Mouse (Mus musculus): ENCODE measurements around the gene Pfpl. TPM values are rescaled to one million over a fixed set of nuclear protein-coding genes. Genes with fewer than 3 reads are reported as not detected.

Gene Pfpl
- total RNA-seq (2017) = not detected in 2 replicates

- no peak for ATAC-seq (replicated peaks in 1 of 2; ENCODE audit: insufficient read depth in 1 of 2, low FRiP score in 2 of 2, low TSS enrichment in 1 of 2, low read depth in 1 of 2, poor library complexity in 2 of 2, severe bottlenecking in 2 of 2)
Observed at GRCm38 (mm10) chr19:12427605-12428004, at the start of gene Pfpl. Pfpl (plus strand) TSS chr19:12427905.

GRCm38 (mm10) chr19:12386979-12387378 lies 40.7 kb upstream of the Pfpl start, which contains the start of gene Olfr1440:
Olfr1440 (plus strand) TSS chr19:12387279.
- ATAC-seq (replicated peaks in 1 of 2; ENCODE audit: insufficient read depth in 1 of 2, low FRiP score in 2 of 2, low TSS enrichment in 1 of 2, low read depth in 1 of 2, poor library complexity in 2 of 2, severe bottlenecking in 2 of 2) = no peak

- no peak for ATAC-seq (replicated peaks in 1 of 2; ENCODE audit: insufficient read depth in 1 of 2, low FRiP score in 2 of 2, low TSS enrichment in 1 of 2, low read depth in 1 of 2, poor library complexity in 2 of 2, severe bottlenecking in 2 of 2)
Observed at GRCm38 (mm10) chr19:12413737-12414136, 14.0 kb upstream of the Pfpl start.

DNA sequence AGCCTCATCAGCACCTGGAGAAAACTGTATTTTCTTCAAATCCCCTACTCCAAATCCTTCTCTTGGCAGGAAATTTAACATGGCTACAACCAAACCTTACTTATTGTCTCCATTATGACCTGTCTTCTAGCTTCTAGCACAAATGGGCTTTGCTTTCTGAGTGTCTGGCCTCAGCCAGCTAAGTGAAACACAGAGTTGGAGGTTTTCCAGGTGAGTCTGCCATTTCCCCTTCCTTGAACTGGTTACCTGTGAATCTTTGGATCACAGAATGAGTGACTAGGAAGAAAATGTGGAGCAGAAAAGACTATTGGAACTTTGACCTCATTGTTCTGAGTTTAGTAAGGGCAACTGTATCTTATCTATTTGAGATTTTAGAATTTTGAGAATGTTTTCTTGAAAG lies 10.3 kb upstream of the Pfpl start, which contains the start of gene Olfr1441:
Gene Olfr1441, plus strand, starts transcription at position 73 of the 400 bp plus-strand sequence.
- ATAC-seq (replicated peaks in 1 of 2; ENCODE audit: insufficient read depth in 1 of 2, low FRiP score in 2 of 2, low TSS enrichment in 1 of 2, low read depth in 1 of 2, poor library complexity in 2 of 2, severe bottlenecking in 2 of 2) = no peak

- ATAC-seq (replicated peaks in 1 of 2; ENCODE audit: insufficient read depth in 1 of 2, low FRiP score in 2 of 2, low TSS enrichment in 1 of 2, low read depth in 1 of 2, poor library complexity in 2 of 2, severe bottlenecking in 2 of 2) = no peak
Observed at GRCm38 (mm10) chr19:12418312-12418711, 9.4 kb upstream of the Pfpl start.

DNA sequence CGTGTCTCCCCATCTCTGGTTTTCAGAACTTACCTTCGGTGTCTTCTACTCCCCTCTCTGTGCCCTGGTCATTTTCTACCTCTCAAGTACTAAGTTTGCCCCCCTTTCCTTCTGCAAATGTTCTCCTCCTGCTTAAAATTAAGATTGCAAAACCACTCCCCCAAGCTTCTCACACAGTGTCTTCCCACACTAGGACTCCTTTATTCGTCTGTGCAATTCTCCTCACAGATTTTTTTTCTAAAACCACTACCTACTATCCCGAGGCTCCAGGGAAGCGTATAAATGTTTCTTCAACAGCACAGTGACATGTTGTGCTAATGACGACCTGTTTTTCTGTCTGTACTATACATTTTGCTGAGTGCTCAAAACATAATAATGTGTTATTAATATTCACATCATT lies 7.2 kb upstream of the Pfpl start:
- ATAC-seq (replicated peaks in 1 of 2; ENCODE audit: insufficient read depth in 1 of 2, low FRiP score in 2 of 2, low TSS enrichment in 1 of 2, low read depth in 1 of 2, poor library complexity in 2 of 2, severe bottlenecking in 2 of 2) = no peak

DNA sequence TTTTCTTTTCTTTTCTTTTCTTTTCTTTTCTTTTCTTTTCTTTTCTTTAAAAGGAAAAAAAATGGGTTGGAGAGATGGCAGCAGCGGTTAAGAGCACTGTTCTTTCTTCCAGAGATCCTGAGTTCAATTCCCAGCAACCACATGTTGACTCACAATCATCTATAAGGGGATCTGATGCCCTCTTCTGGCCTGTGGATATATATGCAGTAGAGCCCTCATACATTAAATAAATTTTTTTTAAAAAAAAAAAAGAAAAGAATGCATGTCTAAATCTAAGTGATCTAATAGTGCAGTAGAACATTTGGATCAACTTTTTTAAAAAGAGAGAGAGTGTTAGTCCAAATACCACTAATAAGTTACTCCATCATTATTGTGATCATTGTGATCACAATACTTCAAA lies 6.0 kb upstream of the Pfpl start:
- ATAC-seq (replicated peaks in 1 of 2; ENCODE audit: insufficient read depth in 1 of 2, low FRiP score in 2 of 2, low TSS enrichment in 1 of 2, low read depth in 1 of 2, poor library complexity in 2 of 2, severe bottlenecking in 2 of 2) = no peak

GRCm38 (mm10) chr19:12427101-12427500 lies 604 bp upstream of the Pfpl start:
- peak in 1 of 2 experiments; percentile 22; a peak in 1 of 4 replicates for ATAC-seq (replicated peaks in 1 of 2; ENCODE audit: insufficient read depth in 1 of 2, low FRiP score in 2 of 2, low TSS enrichment in 1 of 2, low read depth in 1 of 2, poor library complexity in 2 of 2, severe bottlenecking in 2 of 2)

GRCm38 (mm10) chr19:12433033-12433432 lies 5.3 kb downstream of the Pfpl start:
- ATAC-seq (replicated peaks in 1 of 2; ENCODE audit: insufficient read depth in 1 of 2, low FRiP score in 2 of 2, low TSS enrichment in 1 of 2, low read depth in 1 of 2, poor library complexity in 2 of 2, severe bottlenecking in 2 of 2) = peak; percentile 51 to 71

- peak; percentile 83 to 88 for ATAC-seq (replicated peaks in 1 of 2; ENCODE audit: insufficient read depth in 1 of 2, low FRiP score in 2 of 2, low TSS enrichment in 1 of 2, low read depth in 1 of 2, poor library complexity in 2 of 2, severe bottlenecking in 2 of 2)
Observed at GRCm38 (mm10) chr19:12435011-12435416, 7.3 kb downstream of the Pfpl start.

DNA sequence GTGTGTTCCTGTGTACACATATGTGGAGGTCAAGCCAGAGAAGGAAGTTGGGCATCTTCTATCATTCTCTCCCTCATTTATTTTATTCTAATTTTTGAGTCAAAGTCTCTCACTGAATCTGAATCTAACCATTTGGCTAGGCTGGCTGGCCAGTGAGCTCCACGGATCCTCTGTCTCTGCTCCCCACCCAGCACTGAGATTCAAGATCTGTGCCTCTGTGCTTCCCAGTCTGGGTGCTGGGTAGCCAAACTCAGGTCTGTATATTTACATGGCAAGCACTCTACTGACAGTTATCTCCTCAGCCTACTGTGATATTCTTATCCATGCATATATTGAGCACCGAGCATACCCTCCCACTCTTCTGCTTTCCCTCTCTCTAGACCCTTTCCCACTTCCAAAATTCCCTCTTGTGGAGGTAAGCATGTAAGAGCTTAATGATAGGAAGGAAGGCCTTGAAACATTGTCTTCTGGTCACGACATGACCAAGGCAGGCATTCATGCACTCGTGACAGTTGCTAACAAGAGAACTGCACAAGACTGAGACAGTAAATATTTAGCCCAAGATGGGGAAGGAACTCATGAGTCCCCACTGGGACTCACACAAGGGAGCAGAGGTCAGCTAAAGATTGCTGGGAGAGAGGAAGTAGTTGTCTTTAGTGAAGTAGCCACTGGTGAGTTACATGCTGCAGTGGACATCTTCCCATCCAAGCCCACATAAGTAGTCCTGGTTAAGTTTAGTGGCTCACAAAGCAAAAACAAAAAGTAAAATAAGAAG lies 8.2 kb downstream of the Pfpl start:
- no peak for ATAC-seq (replicated peaks in 1 of 2; ENCODE audit: insufficient read depth in 1 of 2, low FRiP score in 2 of 2, low TSS enrichment in 1 of 2, low read depth in 1 of 2, poor library complexity in 2 of 2, severe bottlenecking in 2 of 2)

DNA sequence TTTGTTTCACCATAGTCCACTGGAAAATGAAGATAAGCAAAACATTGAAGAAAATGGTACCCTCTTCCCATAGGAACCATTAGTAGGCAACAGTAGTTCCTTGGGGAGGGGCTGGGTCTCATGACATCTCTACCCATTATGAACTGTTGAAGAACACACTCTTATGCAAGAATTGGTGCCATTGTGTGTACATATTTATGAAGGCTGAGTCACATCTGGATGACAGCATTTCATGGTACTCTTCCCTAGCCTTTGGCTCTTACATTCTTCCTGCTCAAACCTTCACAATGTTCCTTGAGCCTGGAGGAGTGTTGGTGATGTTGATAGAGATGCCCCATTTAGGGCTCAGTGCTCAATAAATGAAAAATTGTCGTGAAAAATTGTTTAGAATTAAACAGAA lies 11.9 kb downstream of the Pfpl start:
- no peak for ATAC-seq (replicated peaks in 1 of 2; ENCODE audit: insufficient read depth in 1 of 2, low FRiP score in 2 of 2, low TSS enrichment in 1 of 2, low read depth in 1 of 2, poor library complexity in 2 of 2, severe bottlenecking in 2 of 2)

- peak in 1 of 2 experiments; percentile 55; a peak in 1 of 4 replicates for ATAC-seq (replicated peaks in 1 of 2; ENCODE audit: insufficient read depth in 1 of 2, low FRiP score in 2 of 2, low TSS enrichment in 1 of 2, low read depth in 1 of 2, poor library complexity in 2 of 2, severe bottlenecking in 2 of 2)
Observed at GRCm38 (mm10) chr19:12440103-12440725, 12.5 kb downstream of the Pfpl start.

- peak; percentile 86 to 90 for ATAC-seq (replicated peaks in 1 of 2; ENCODE audit: insufficient read depth in 1 of 2, low FRiP score in 2 of 2, low TSS enrichment in 1 of 2, low read depth in 1 of 2, poor library complexity in 2 of 2, severe bottlenecking in 2 of 2)
Observed at GRCm38 (mm10) chr19:12442560-12442959, 14.9 kb downstream of the Pfpl start.

DNA sequence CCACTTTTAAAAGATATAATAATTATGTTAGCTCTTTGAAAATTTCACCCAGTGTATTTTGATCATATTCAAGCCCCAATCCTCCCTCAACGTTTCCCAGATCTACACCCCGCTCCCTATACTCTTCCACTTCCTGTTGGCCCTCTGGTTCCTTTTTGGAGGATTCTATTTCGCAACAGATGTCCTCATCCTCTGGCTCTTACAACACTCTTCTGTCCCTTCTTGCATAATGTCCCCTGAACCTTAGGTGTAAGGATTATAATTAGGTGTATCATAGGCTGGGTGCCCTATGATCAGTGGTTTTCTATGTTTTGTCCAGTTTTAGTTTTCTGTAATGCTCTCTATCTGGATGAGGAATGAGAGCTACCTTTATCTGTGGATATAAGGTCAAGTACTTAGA lies 17.3 kb downstream of the Pfpl start:
- ATAC-seq (replicated peaks in 1 of 2; ENCODE audit: insufficient read depth in 1 of 2, low FRiP score in 2 of 2, low TSS enrichment in 1 of 2, low read depth in 1 of 2, poor library complexity in 2 of 2, severe bottlenecking in 2 of 2) = peak in 1 of 2 experiments; percentile 61; a peak in 1 of 4 replicates

DNA sequence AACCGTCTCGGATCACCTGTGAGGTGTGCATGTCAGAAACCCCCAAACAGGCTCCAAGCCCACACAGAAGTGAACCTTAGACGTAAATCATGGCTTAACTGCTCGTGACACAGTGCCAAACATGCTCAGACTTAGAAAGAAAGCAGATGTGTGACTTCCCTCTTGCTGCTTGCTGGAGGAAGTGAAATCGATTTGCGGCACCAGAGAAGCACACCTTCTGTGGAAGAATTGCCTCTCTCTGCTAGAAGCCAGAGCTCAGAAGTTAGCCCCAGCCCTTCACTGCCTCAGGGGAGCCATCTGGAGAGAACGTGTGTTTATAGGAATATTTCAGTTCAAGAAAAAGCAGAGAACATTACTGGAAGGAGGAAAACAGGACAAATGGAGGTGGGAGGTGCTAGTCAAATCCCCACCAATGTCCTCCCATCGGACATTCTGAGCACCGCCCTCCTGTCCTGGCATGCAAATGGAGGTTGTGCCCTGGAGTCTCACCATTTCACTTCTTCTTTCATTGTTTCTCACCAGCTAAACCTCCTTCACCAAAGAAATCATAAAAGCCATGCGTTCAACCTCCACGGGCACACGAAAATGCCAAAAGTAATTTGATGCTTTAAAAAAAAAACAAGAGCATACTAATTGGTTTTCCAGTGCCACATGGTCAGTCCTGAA lies 29.8 kb downstream of the Pfpl start:
- ATAC-seq (replicated peaks in 1 of 2; ENCODE audit: insufficient read depth in 1 of 2, low FRiP score in 2 of 2, low TSS enrichment in 1 of 2, low read depth in 1 of 2, poor library complexity in 2 of 2, severe bottlenecking in 2 of 2) = peak; percentile 84 to 91

DNA sequence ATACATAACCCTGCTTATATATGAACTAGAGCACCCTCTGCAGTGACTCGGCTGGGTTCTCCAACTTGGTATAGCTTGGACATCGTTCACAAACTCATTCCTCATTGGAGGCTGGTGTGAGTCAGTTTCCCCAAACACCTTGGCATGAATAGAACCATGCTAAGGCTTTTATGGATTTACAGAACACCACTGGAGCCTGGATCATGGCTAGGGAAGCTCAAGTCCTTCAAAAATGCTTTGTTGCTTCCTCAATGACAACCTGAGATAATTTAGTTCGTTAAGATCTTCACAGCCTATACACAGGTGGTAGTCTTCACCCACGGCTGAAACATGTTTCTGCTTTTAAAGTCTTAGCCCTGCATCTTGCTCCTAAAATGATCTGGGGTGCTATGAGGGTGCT lies 31.8 kb downstream of the Pfpl start:
- ATAC-seq (replicated peaks in 1 of 2; ENCODE audit: insufficient read depth in 1 of 2, low FRiP score in 2 of 2, low TSS enrichment in 1 of 2, low read depth in 1 of 2, poor library complexity in 2 of 2, severe bottlenecking in 2 of 2) = no peak
